Mouse (Mus musculus): ENCODE data around the gene Wwox. TPM values are rescaled to one million over a fixed set of nuclear protein-coding genes. Genes with fewer than 3 reads are reported as not detected.
A peak's percentile ranks its signal among the peaks of the same experiment; 100 is the strongest.

Gene Wwox
- polyA plus RNA-seq, 1 experiment from 2014 or later = 3.5 TPM

- ATAC-seq (ENCODE audit: low read depth) = no peak
- Histone ChIP-seq H3K9ac (ENCODE audit: low read depth, low read length) (no peak overlapping the region), H3K4me3 (ENCODE audit: low read depth, low read length) (no peak overlapping the region), H3K27ac (ENCODE audit: low read length) (no peak overlapping the region), H3K9me3 (replicated peaks; ENCODE audit: control insufficient read depth, low read length) (no peaks in the 10 kb centered on the region), H3K4me2 (ENCODE audit: low read depth, low read length) (no peak overlapping the region), H3K36me3 (ENCODE audit: control insufficient read depth, insufficient read depth) (no peaks in the 10 kb centered on the region), H3K27me3 (ENCODE audit: control insufficient read depth, insufficient read depth, low read depth, low read length) (no peaks in the 10 kb centered on the region), H3K4me1 (ENCODE audit: control insufficient read depth, low read depth, low read length) (no peaks in the 10 kb centered on the region)
- 66% methylated on average over 8 of the region's 8 CpGs for WGBS (ENCODE audit: insufficient replicate concordance)
Observed at GRCm38 (mm10) chr8:115141614-115142013, 702.2 kb downstream of the Wwox start.

DNA sequence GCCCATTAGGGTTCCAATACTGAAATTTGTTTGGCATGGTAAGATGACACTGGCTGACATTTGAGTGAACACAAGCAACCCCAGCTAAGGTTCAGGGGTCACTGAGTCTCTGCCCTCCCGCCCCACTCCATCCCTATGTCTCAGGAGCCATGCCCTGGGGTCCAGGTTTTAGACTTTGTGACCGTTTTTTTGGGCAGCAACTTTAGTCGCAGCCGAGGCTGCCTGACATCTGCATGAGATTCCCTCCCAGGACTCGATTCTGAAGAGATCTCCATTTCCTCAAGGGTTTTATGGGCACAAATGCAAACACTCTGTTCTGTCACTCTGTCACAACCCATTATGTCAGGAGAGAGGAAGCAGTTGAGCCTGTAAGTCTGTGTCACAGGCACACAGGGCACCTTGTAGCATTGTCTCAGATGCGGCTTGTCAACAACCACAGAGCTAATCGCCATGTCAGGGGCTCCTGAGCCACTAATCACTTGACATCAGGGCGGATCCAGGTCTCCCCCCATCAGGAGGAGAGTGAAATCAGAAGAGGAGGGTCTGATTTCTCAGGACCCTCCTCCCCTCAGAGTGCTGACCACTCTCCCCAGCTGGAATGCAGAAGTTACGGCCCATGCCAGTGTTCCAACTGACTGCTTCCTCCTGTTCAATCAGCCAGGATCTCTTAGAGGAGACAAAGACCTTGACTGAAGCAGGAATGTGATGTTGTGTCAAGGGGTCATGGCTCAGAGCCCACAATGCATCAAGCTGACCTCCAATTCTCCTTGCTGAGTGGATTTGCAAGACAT is 704.3 kb downstream of the Wwox start:
- ATAC-seq (ENCODE audit: low read depth) = no peak

DNA sequence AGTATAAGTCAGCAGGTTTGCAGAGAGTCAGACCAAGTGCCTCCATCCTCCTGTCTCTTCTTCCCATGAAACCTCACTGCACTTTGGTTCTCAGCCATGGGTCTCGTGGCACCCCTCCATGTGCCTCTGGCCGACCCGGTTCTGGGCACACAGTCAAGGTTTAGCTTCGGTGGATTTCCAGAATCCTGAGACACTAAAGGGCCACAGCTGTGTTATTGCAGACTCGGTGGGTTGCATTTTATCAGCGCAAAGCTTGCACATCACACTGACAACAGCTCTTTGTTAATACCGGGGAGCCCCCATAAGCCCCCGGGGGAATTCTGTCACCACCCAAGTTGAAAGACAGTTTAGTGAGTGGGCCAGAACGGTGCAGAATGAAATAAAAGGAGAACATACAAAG is 707.6 kb downstream of the Wwox start:
- no peak overlapping the region for H3K4me3 ChIP-seq (ENCODE audit: low read depth, low read length)
- WGBS (ENCODE audit: insufficient replicate concordance) = 69% methylated on average over 9 of the region's 9 CpGs

More for the DNA sequence above, 704.3 kb downstream of the Wwox start:
- 44% methylated on average over 9 of the region's 9 CpGs for WGBS (ENCODE audit: insufficient replicate concordance)
- H3K9ac ChIP-seq (ENCODE audit: low read depth, low read length) = no peak overlapping the region
- no peak overlapping the region for H3K27ac ChIP-seq (ENCODE audit: low read length)
- H3K36me3 ChIP-seq (ENCODE audit: control insufficient read depth, insufficient read depth) = no peaks in the 10 kb centered on the region
- H3K4me2 ChIP-seq (ENCODE audit: low read depth, low read length) = no peak overlapping the region
- no peaks in the 10 kb centered on the region for H3K4me1 ChIP-seq (ENCODE audit: control insufficient read depth, low read depth, low read length)
- H3K4me3 ChIP-seq (ENCODE audit: low read depth, low read length) = no peak overlapping the region
- H3K27me3 ChIP-seq (ENCODE audit: control insufficient read depth, insufficient read depth, low read depth, low read length) = no peaks in the 10 kb centered on the region
- no peaks in the 10 kb centered on the region for H3K9me3 ChIP-seq (replicated peaks; ENCODE audit: control insufficient read depth, low read length)

DNA sequence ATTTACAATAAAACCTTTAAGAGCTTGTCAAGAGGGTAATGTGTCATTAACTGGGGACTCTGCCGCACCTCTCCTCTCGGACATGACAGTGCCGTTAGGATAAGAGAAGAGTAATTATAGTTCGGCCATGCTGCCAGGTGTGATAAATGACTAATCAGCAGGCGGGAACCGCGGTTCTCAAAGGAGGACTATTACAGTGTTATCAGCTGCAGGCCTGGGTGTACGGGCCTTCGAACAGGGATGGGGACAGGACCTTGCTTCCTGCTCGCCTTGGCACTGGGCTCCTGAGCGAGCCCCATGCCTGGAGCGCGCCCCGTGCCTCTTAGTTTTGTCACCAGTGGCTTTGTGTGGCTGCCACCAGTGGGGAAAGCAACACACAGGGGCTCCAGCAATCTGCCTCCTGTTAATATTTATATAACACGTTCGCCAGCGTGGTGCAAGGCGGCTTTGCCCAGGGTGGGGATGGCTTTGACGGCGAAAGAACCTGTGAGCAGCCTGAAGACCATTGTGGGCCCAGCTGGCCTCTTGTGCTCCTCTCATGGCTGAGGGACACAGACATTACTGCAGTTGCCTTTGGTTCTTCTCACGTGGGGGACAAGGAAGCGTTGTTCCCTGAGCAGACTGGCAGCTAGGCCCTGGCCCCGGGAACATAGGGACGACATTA is 711.1 kb downstream of the Wwox start:
- Histone ChIP-seq H3K27me3 (ENCODE audit: control insufficient read depth, insufficient read depth, low read depth, low read length) (no peaks in the 10 kb centered on the region), H3K9me3 (replicated peaks; ENCODE audit: control insufficient read depth, low read length) (no peaks in the 10 kb centered on the region), H3K27ac (ENCODE audit: low read length) (no peak overlapping the region), H3K9ac (ENCODE audit: low read depth, low read length) (no peak overlapping the region), H3K36me3 (ENCODE audit: control insufficient read depth, insufficient read depth) (no peaks in the 10 kb centered on the region), H3K4me2 (ENCODE audit: low read depth, low read length) (no peak overlapping the region; the same call in 1 of the 2 replicates), H3K4me1 (ENCODE audit: control insufficient read depth, low read depth, low read length) (no peaks in the 10 kb centered on the region; the same call in 1 of the 2 replicates), H3K4me3 (ENCODE audit: low read depth, low read length) (no peak overlapping the region)
- ATAC-seq (ENCODE audit: low read depth) = peak; percentile 77
- WGBS (ENCODE audit: insufficient replicate concordance) = 47% methylated on average over 24 of the region's 24 CpGs

More for the DNA sequence above, 707.6 kb downstream of the Wwox start:
- ATAC-seq (ENCODE audit: low read depth) = no peak
- H3K27ac ChIP-seq (ENCODE audit: low read length) = no peak overlapping the region
- no peaks in the 10 kb centered on the region; the same call in 1 of the 2 replicates for H3K4me1 ChIP-seq (ENCODE audit: control insufficient read depth, low read depth, low read length)
- no peaks in the 10 kb centered on the region for H3K9me3 ChIP-seq (replicated peaks; ENCODE audit: control insufficient read depth, low read length)
- H3K36me3 ChIP-seq (ENCODE audit: control insufficient read depth, insufficient read depth) = no peaks in the 10 kb centered on the region
- H3K4me2 ChIP-seq (ENCODE audit: low read depth, low read length) = no peak overlapping the region
- H3K9ac ChIP-seq (ENCODE audit: low read depth, low read length) = no peak overlapping the region
- no peaks in the 10 kb centered on the region for H3K27me3 ChIP-seq (ENCODE audit: control insufficient read depth, insufficient read depth, low read depth, low read length)

DNA sequence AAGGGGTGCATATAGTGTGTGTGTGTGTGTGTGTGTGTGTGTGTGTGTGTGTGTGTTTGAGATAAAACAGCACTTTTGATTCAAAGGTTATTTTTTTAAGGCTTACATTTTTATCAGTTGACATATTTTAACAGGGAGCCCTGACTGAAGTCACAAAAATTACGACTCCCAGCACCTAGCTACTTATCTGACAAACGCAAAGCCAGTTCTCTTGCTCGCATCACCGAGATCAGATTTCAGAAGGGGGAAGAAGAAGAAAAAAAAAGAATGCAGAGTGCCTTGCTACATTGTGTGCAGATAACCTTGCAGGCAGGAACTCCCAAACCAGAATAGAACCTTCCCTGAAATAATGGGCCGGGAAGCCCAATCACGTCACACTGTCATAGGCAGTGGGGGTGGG is 712.0 kb downstream of the Wwox start:
- Histone ChIP-seq H3K9ac (ENCODE audit: low read depth, low read length) (no peak overlapping the region), H3K9me3 (replicated peaks; ENCODE audit: control insufficient read depth, low read length) (no peaks in the 10 kb centered on the region), H3K4me3 (ENCODE audit: low read depth, low read length) (no peak overlapping the region), H3K4me2 (ENCODE audit: low read depth, low read length) (no peak overlapping the region), H3K36me3 (ENCODE audit: control insufficient read depth, insufficient read depth) (no peaks in the 10 kb centered on the region), H3K27me3 (ENCODE audit: control insufficient read depth, insufficient read depth, low read depth, low read length) (no peaks in the 10 kb centered on the region), H3K27ac (ENCODE audit: low read length) (no peak overlapping the region), H3K4me1 (ENCODE audit: control insufficient read depth, low read depth, low read length) (no peaks in the 10 kb centered on the region; the same call in 1 of the 2 replicates)
- 15% methylated on average over 6 of the region's 6 CpGs for WGBS (ENCODE audit: insufficient replicate concordance)
- ATAC-seq (ENCODE audit: low read depth) = no peak

DNA sequence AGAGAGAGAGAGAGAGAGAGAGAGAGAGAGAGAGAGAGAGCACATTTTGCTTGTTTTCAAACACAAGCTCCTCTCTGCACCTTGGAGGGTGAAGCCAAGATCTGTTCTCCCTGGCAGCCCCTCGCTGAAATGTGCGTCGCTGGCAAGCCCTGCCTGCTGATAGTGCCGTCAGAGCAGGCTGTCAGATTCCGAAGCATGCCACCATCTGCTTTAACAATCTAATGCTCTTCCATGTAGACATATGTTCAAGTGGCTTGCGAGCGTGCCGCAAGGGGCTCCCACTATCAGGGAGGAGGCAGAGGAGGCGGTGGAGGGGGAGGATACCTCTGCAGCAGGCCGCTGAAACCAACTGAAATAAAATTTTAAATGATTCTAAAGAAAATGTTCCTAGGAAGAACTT is 714.6 kb downstream of the Wwox start:
- Histone ChIP-seq H3K27ac (ENCODE audit: low read length) (no peak overlapping the region), H3K36me3 (ENCODE audit: control insufficient read depth, insufficient read depth) (no peaks in the 10 kb centered on the region), H3K4me2 (ENCODE audit: low read depth, low read length) (no peak overlapping the region), H3K4me1 (ENCODE audit: control insufficient read depth, low read depth, low read length) (no peaks in the 10 kb centered on the region; the same call in 1 of the 2 replicates), H3K9me3 (replicated peaks; ENCODE audit: control insufficient read depth, low read length) (no peaks in the 10 kb centered on the region), H3K27me3 (ENCODE audit: control insufficient read depth, insufficient read depth, low read depth, low read length) (peaks cover 5% of the 10 kb centered on the region; the same call in 1 of the 2 replicates), H3K9ac (ENCODE audit: low read depth, low read length) (no peak overlapping the region), H3K4me3 (ENCODE audit: low read depth, low read length) (no peak overlapping the region)
- ATAC-seq (ENCODE audit: low read depth) = no peak
- 52% methylated on average over 10 of the region's 10 CpGs for WGBS (ENCODE audit: insufficient replicate concordance)

DNA sequence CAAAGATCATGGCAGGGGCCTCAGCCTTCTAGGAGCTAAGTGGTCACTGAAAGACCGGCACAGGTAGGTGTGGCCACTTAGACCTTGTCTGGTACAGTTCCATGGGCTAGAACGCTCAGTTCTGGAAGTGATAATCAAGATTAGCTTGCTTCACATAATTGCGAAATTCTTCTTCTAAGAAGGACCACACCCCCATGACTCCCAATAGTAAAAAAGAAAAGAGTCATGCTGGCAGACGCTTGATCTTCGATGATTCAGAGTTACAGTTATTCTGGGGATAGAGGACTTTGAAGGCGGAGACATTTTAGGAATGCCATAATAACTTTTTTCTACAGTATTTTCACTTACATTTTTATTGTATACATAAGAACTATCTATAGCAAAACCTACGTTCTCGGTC is 716.7 kb downstream of the Wwox start:
- Histone ChIP-seq H3K9ac (ENCODE audit: low read depth, low read length) (no peak overlapping the region), H3K9me3 (replicated peaks; ENCODE audit: control insufficient read depth, low read length) (no peaks in the 10 kb centered on the region), H3K36me3 (ENCODE audit: control insufficient read depth, insufficient read depth) (no peaks in the 10 kb centered on the region), H3K4me2 (ENCODE audit: low read depth, low read length) (no peak overlapping the region), H3K27me3 (ENCODE audit: control insufficient read depth, insufficient read depth, low read depth, low read length) (peaks cover 8% of the 10 kb centered on the region; the same call in 1 of the 2 replicates), H3K4me1 (ENCODE audit: control insufficient read depth, low read depth, low read length) (no peaks in the 10 kb centered on the region), H3K27ac (ENCODE audit: low read length) (no peak overlapping the region), H3K4me3 (ENCODE audit: low read depth, low read length) (no peak overlapping the region)
- ATAC-seq (ENCODE audit: low read depth) = no peak
- 45% methylated on average over 8 of the region's 8 CpGs for WGBS (ENCODE audit: insufficient replicate concordance)

GRCm38 (mm10) chr8:115157977-115158720 is 718.7 kb downstream of the Wwox start:
- Histone ChIP-seq H3K36me3 (ENCODE audit: control insufficient read depth, insufficient read depth) (no peaks in the 10 kb centered on the region), H3K4me2 (ENCODE audit: low read depth, low read length) (no peak overlapping the region), H3K4me1 (ENCODE audit: control insufficient read depth, low read depth, low read length) (no peaks in the 10 kb centered on the region), H3K9me3 (replicated peaks; ENCODE audit: control insufficient read depth, low read length) (no peaks in the 10 kb centered on the region), H3K27me3 (ENCODE audit: control insufficient read depth, insufficient read depth, low read depth, low read length) (peaks cover 8% of the 10 kb centered on the region; the same call in 1 of the 2 replicates), H3K9ac (ENCODE audit: low read depth, low read length) (no peak overlapping the region), H3K4me3 (ENCODE audit: low read depth, low read length) (no peak overlapping the region), H3K27ac (ENCODE audit: low read length) (no peak overlapping the region)
- 57% methylated on average over 12 of the region's 12 CpGs for WGBS (ENCODE audit: insufficient replicate concordance)
- ATAC-seq (ENCODE audit: low read depth) = no peak
